Mouse (Mus musculus) myocyte (in vitro differentiated cells): Measurements from ENCODE around the gene Sstr2. TPM values are rescaled to one million over a fixed set of nuclear protein-coding genes. Genes with fewer than 3 reads are reported as not detected.

Source experiments
- H3K27me3 ChIP-seq: one replicate; pipeline ENCODE4 v1.6.1; 2011; ENCODE audit not compliant: control insufficient read depth, insufficient read depth, insufficient read length
- H3K36me3 ChIP-seq: one replicate; pipeline ENCODE4 v1.6.1; 2011; ENCODE audit not compliant: control insufficient read depth, insufficient read depth
- H3K4me2 ChIP-seq: one replicate; pipeline ENCODE4 v1.6.1; 2011; ENCODE audit warnings: low read depth, control low read depth
- H3K4me3 ChIP-seq: one replicate; pipeline ENCODE4 v1.5.1; 2011; ENCODE audit warnings: mild to moderate bottlenecking, control low read depth, moderate library complexity
- H3K79me2 ChIP-seq: one replicate; pipeline ENCODE4 v1.6.1; 2011; ENCODE audit not compliant: control insufficient read depth, insufficient read depth
- H3ac ChIP-seq: one replicate; pipeline ENCODE4 v1.6.1; 2011; ENCODE audit not compliant: control insufficient read depth, insufficient read length
- CEBPB ChIP-seq: IDR thresholded peaks from 2 replicates; pipeline ENCODE4 v1.6.1; 2011; ENCODE audit warnings: mild to moderate bottlenecking, moderate library complexity; ENCODE audit not compliant: poor library complexity, insufficient read depth, severe bottlenecking
- E2F4 ChIP-seq: IDR thresholded peaks from one replicate; pipeline ENCODE4 v1.6.1; 2011; ENCODE audit warnings: mild to moderate bottlenecking, control low read depth, moderate library complexity; ENCODE audit not compliant: insufficient read depth
- MAX ChIP-seq: IDR thresholded peaks from one replicate; pipeline ENCODE4 v1.6.1; 2011; ENCODE audit warnings: low read depth, mild to moderate bottlenecking, control low read depth
- MYOD1 ChIP-seq, 3 experiments: IDR thresholded peaks; one replicate each; pipeline ENCODE4 v1.6.1; 2011; ENCODE audit warnings: control low read depth in 2 of 3, low read depth in 2 of 3, mild to moderate bottlenecking in 2 of 3, moderate library complexity in 1 of 3; ENCODE audit not compliant: insufficient read length in 2 of 3, control insufficient read depth in 1 of 3
- MYOG ChIP-seq, 3 experiments: IDR thresholded peaks; one replicate each; pipeline ENCODE4 v1.6.1; 2011; ENCODE audit warnings: control low read depth in 2 of 3, low read depth in 2 of 3, mild to moderate bottlenecking in 2 of 3; ENCODE audit not compliant: insufficient read length in 2 of 3, control insufficient read depth in 1 of 3, insufficient read depth in 1 of 3
- POLR2A ChIP-seq: IDR thresholded peaks from one replicate; pipeline ENCODE4 v1.6.1; 2011; ENCODE audit warnings: low read depth, mild to moderate bottlenecking, control low read depth, moderate library complexity; ENCODE audit not compliant: insufficient read length
- POLR2AphosphoS2 ChIP-seq: IDR thresholded peaks from one replicate; pipeline ENCODE4 v1.6.1; 2011; ENCODE audit warnings: low read depth, control low read depth; ENCODE audit not compliant: insufficient read length
- REST ChIP-seq: IDR thresholded peaks from one replicate; pipeline ENCODE4 v1.6.1; 2011; ENCODE audit warnings: mild to moderate bottlenecking, control low read depth, moderate library complexity; ENCODE audit not compliant: insufficient read depth, insufficient read length
- SRF ChIP-seq: IDR thresholded peaks from one replicate; pipeline ENCODE4 v1.6.1; 2011; ENCODE audit warnings: low read depth; ENCODE audit not compliant: control insufficient read depth, insufficient read length
- TCF12 ChIP-seq: IDR thresholded peaks from one replicate; pipeline ENCODE4 v1.6.1; 2011; ENCODE audit warnings: mild to moderate bottlenecking, control low read depth; ENCODE audit not compliant: poor library complexity, insufficient read depth, severe bottlenecking
- TCF3 ChIP-seq: IDR thresholded peaks from one replicate; pipeline ENCODE4 v1.6.1; 2011; ENCODE audit warnings: low read depth, control low read depth; ENCODE audit not compliant: insufficient read length
- USF1 ChIP-seq: IDR thresholded peaks from one replicate; pipeline ENCODE4 v1.6.1; 2011; ENCODE audit warnings: low read depth, mild to moderate bottlenecking, control low read depth, moderate library complexity
- polyA plus RNA-seq: library from polyadenylated mRNA; unstranded; fragments of >200 nt; fragmentation: generic; extraction: Trizol; gene quantifications from one replicate; pipeline ENCODE4 v1.2.1, GENCODE M21; 2012; ENCODE audit warnings: missing spikeins

Gene Sstr2
- polyA plus RNA-seq, 1 experiment: 5.3 TPM

GRCm38 (mm10) chr11:113660940-113661339 is 41.8 kb downstream of the Sstr2 start:
- no peak for TF ChIP-seq E2F4
- H3K4me3 ChIP-seq: no peak overlapping the region
- no peak overlapping the region for H3K4me2 ChIP-seq
- no peak overlapping the region for H3ac ChIP-seq
- no peaks in the 10 kb centered on the region for H3K27me3 ChIP-seq
- H3K79me2 ChIP-seq: peaks cover 12% of the 10 kb centered on the region
- H3K36me3 ChIP-seq: peaks cover under 1% of the 10 kb centered on the region

DNA sequence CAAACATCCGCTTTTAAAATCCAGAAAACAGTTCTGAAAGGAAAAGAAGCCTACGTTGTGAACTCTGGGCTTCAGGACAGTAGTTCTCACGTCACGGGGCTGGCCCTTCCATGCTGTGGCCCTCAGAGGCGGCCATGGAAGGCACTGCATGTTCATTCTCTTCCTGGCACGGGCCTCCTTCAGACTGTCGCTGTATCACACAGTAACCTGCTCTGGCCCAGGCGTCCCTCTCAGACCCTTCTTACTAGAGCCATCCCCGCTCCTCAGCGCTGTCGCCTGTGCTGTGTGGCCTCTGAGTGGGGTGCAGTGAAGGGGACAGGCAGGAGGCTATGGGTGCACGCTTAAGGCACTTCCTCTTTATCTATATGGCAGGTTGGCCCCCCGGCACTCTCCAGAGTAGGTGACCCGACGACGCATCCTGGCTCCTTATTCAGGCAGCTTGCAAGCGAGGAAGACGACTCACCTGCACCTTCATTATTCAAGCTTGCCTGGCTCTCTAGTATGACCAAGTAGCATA is 42.8 kb downstream of the Sstr2 start:
- H3ac ChIP-seq: no peak overlapping the region
- TF ChIP-seq MAX (no peak), E2F4 (no peak), POLR2A (no peak), CEBPB (no peak), TCF12 (no peak), REST (no peak), MYOD1 (IDR thresholded peaks at IDR 0.05; ENCODE audit: control insufficient read depth in 1 of 3, insufficient read length in 2 of 3, low read depth in 2 of 3) (no peak), TCF3 (no peak), SRF (no peak)
- no peaks in the 10 kb centered on the region for H3K27me3 ChIP-seq
- H3K36me3 ChIP-seq: no peaks in the 10 kb centered on the region
- no peak overlapping the region for H3K4me2 ChIP-seq
- peaks cover 14% of the 10 kb centered on the region for H3K79me2 ChIP-seq
- H3K4me3 ChIP-seq: no peak overlapping the region

DNA sequence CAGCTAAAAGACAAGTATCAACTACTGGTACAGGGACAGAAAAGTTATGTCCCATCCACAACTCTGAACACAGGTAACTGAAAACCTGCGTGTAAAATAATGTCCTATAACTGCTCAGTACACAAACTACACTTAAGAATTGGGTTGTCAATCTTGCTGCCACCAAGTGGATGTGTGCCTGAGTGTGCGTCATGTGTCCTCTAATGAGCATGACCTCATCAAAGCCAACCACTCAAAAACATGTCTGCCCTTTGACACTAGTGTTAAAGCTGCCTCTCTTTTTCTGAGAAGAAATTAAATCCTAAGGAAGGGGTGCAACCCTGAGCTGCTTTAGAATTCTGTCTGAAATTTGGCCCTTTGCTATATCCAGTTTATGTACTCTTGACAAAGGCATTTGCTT is 45.1 kb downstream of the Sstr2 start:
- H3K36me3 ChIP-seq: no peaks in the 10 kb centered on the region
- H3K4me2 ChIP-seq: no peak overlapping the region
- H3K27me3 ChIP-seq: no peaks in the 10 kb centered on the region
- H3K4me3 ChIP-seq: no peak overlapping the region
- peaks cover 36% of the 10 kb centered on the region for H3K79me2 ChIP-seq
- TF ChIP-seq USF1 (no peak), REST (no peak), MYOD1 (IDR thresholded peaks at IDR 0.05; ENCODE audit: control insufficient read depth in 1 of 3, insufficient read length in 2 of 3, low read depth in 2 of 3) (no peak), MYOG (IDR thresholded peaks at IDR 0.05; ENCODE audit: control insufficient read depth in 1 of 3, insufficient read depth in 1 of 3, insufficient read length in 2 of 3, low read depth in 2 of 3) (no peak), TCF3 (no peak), TCF12 (no peak), E2F4 (no peak), CEBPB (no peak), MAX (no peak), POLR2A (no peak), POLR2AphosphoS2 (no peak), SRF (no peak)
- no peak overlapping the region for H3ac ChIP-seq

- no peak overlapping the region for H3ac ChIP-seq
Measured at GRCm38 (mm10) chr11:113666205-113666604, 47.1 kb downstream of the Sstr2 start.

DNA sequence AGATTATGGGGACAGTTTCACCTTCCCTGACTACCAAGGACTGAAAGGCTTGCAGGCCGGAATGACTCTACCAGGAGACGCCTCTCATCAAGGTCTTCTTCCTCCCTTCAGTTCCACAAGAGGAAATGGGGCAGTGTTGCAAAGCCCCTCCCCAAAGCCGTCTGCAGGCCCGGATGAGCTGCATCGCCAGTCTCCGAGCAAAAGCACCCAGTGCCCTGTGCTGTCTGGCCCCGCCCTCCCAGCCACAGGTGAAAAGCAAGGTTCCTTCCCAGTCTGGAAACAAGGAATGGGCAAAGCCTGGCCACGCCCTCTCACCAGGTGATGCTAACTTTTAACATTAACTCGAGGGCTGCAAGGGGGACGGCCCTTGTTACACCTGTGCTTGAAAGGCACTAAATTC is 47.5 kb downstream of the Sstr2 start:
- H3K36me3 ChIP-seq: peaks cover 9% of the 10 kb centered on the region
- peaks cover 59% of the 10 kb centered on the region for H3K79me2 ChIP-seq
- H3K4me3 ChIP-seq: no peak overlapping the region
- no peaks in the 10 kb centered on the region for H3K27me3 ChIP-seq
- no peak for TF ChIP-seq POLR2AphosphoS2
- TF ChIP-seq E2F4: no peak
- TF ChIP-seq CEBPB: no peak
- H3K4me2 ChIP-seq: no peak overlapping the region
- H3ac ChIP-seq: no peak overlapping the region

More at GRCm38 (mm10) chr11:113666205-113666604, 47.1 kb downstream of the Sstr2 start:
- peaks cover 5% of the 10 kb centered on the region for H3K36me3 ChIP-seq
- TF ChIP-seq MYOD1 (IDR thresholded peaks at IDR 0.05; ENCODE audit: control insufficient read depth in 1 of 3, insufficient read length in 2 of 3, low read depth in 2 of 3) (no peak), TCF3 (no peak), REST (no peak), USF1 (no peak), TCF12 (no peak), POLR2AphosphoS2 (no peak), MAX (no peak)
- H3K4me2 ChIP-seq: no peak overlapping the region
- H3K4me3 ChIP-seq: no peak overlapping the region
- H3K79me2 ChIP-seq: peaks cover 54% of the 10 kb centered on the region
- H3K27me3 ChIP-seq: no peaks in the 10 kb centered on the region

DNA sequence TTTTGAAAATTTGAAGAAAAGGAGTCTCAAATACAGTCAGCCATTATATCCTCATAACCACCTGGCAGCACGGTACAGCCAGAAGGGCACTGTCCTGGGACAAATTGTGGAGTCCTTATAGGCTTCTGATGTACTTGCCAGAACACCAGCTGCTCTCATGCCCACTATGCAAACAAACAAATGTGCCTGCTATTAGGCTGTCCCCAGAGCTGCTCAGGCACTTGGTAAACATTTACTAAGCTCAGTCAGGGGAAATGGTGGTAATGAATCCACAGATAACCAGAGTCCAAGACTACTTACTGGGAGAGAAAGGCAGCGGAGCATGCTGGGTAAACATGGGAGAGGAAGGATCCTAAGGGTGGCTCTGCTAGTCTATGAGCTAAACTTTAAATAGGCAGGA is 48.0 kb downstream of the Sstr2 start:
- Histone ChIP-seq H3K36me3 (peaks cover 10% of the 10 kb centered on the region), H3K4me3 (no peak overlapping the region), H3K4me2 (no peak overlapping the region), H3K79me2 (peaks cover 63% of the 10 kb centered on the region), H3ac (no peak overlapping the region), H3K27me3 (no peaks in the 10 kb centered on the region)
- TF ChIP-seq E2F4: no peak
- TF ChIP-seq POLR2AphosphoS2: no peak
- no peak for TF ChIP-seq CEBPB
- TF ChIP-seq USF1: no peak
- no peak for TF ChIP-seq MYOD1 (IDR thresholded peaks at IDR 0.05; ENCODE audit: control insufficient read depth in 1 of 3, insufficient read length in 2 of 3, low read depth in 2 of 3)
